Mouse (Mus musculus) hindbrain, embryonic 11.5 days (tissue): ENCODE data around the gene Traf2. TPM values are rescaled to one million over a fixed set of nuclear protein-coding genes. Genes with fewer than 3 reads are reported as not detected.

ENCODE experiments used
- ATAC-seq: fragments of 200-750 bp; cut with Nextera tagmentation; 2 replicates; pipeline ENCODE4 v1.8.0; 2017; ENCODE audit warnings: mild to moderate bottlenecking, moderate TSS enrichment, moderate library complexity; ENCODE audit not compliant: low FRiP score
- DNase-seq: peaks from one replicate; pipeline ENCODE4 v3.0.0-alpha.2; 2015; ENCODE audit warnings: low spot score
- H3K27ac ChIP-seq: fragments of 300-500 bp; sonication (generic); 2 replicates; pipeline ENCODE4 v1.5.1; 2014; ENCODE audit warnings: mild to moderate bottlenecking, low read depth, low read length
- H3K27me3 ChIP-seq: fragments of 300-500 bp; sonication (generic); 2 replicates; pipeline ENCODE4 v1.6.1; 2014; ENCODE audit warnings: mild to moderate bottlenecking, low read length, moderate library complexity, mixed read lengths; ENCODE audit not compliant: control insufficient read depth, insufficient read depth
- H3K36me3 ChIP-seq: fragments of 300-500 bp; sonication (generic); 2 replicates; pipeline ENCODE4 v1.6.1; 2014; ENCODE audit warnings: mild to moderate bottlenecking, low read length, moderate library complexity, mixed read lengths; ENCODE audit not compliant: control insufficient read depth, insufficient read depth
- H3K4me1 ChIP-seq: fragments of 300-500 bp; sonication (generic); replicated peaks from 2 replicates; pipeline ENCODE4 v1.6.1; 2014; ENCODE audit warnings: low read length, mixed read lengths; ENCODE audit not compliant: control insufficient read depth, insufficient read depth
- H3K4me2 ChIP-seq: fragments of 300-500 bp; sonication (generic); replicated peaks from 2 replicates; pipeline ENCODE4 v1.6.1; 2014; ENCODE audit warnings: mild to moderate bottlenecking, low read depth, low read length
- H3K4me3 ChIP-seq: fragments of 300-500 bp; sonication (generic); 2 replicates; pipeline ENCODE4 v1.5.1; 2014; ENCODE audit warnings: low read depth, low read length
- H3K9ac ChIP-seq: fragments of 300-500 bp; sonication (generic); 2 replicates; pipeline ENCODE4 v1.6.1; 2014; ENCODE audit warnings: low read depth, low read length
- H3K9me3 ChIP-seq: fragments of 300-500 bp; sonication (generic); 2 replicates; pipeline ENCODE4 v1.6.1; 2016; ENCODE audit warnings: low read length; ENCODE audit not compliant: control insufficient read depth
- WGBS: fragments of 180-500 bp; shearing (Covaris S2); extraction: QIAGEN DNeasy Blood & Tissue Kit; methylation state at CpG from one replicate; pipeline ENCODE4 v1.1.7; 2014; 5-methylcytosine and 5-hydroxymethylcytosine counted together
- polyA plus RNA-seq: library from polyadenylated mRNA; unstranded; fragments of >200 nt; fragmentation: Nextera tagmentation; extraction: Ambion mirVana; gene quantifications from 2 replicates; pipeline ENCODE4 v1.2.1, GENCODE M21; 2014

Traf2 gene
- polyA plus RNA-seq, 1 experiment from 2014 or later = 25.3 TPM

DNA sequence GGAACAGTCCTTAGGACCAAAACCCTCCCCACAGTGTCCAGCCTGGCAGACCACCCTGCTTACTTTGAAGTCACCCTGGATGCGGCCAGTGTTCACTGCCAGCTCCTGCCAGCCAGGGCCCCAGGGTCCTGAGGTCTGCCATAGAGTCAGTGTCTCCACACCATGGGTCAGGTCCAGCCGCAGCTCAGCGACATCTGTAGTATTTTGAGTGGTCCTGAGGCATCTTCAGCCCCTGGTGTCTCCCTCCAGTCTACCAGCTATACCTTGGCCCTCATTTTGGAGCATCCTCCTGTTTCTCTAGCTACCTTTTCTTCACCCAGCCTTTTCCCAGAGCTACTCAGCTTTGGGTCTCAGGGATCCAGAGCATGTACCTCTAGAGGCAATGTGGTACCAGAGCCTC, 22.6 kb upstream of the Traf2 start:
- H3K36me3 ChIP-seq = peaks cover 3% of the 10 kb centered on the region; the same call in 1 of the 2 replicates
- 91% methylated on average over 3 of the region's 3 CpGs for WGBS
- H3K4me1 ChIP-seq = peaks cover 7% of the 10 kb centered on the region; the same call in 1 of the 2 replicates
- DNase-seq = no peak
- ATAC-seq = no peak
- no peaks in the 10 kb centered on the region for H3K9me3 ChIP-seq
- H3K4me2 ChIP-seq = no peak overlapping the region
- no peaks in the 10 kb centered on the region for H3K27me3 ChIP-seq
- H3K27ac ChIP-seq = no peak overlapping the region
- H3K4me3 ChIP-seq = no peak overlapping the region
- H3K9ac ChIP-seq = no peak overlapping the region

DNA sequence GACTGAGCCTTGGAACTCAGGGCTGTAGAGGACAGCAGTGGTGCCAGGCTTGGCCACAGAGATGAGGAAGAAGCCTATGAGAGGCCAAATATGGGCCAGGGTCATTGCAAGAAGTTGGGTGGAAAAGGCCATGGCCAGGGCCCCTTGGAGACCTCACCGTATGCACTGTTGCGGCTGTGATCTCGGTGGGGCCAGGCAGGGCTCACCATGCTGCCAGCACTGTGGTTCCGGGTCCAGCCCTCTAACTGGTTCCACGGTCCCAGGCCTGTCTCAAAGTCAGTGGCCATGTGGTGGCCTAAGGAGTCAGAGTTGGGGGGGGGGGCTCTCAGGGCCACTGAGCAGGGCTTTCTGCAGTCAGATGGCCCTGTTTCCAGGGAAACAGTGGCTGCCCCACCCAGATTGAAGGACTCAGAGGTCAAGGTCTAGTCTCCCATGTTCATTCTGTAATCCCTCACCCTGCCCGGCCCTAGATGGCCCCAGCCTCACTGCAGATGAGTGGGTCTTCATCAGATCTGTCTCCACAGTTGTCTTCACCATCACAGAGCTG, 21.8 kb upstream of the Traf2 start:
- H3K4me1 ChIP-seq = peaks cover 2% of the 10 kb centered on the region; the same call in 1 of the 2 replicates
- no peaks in the 10 kb centered on the region for H3K9me3 ChIP-seq
- H3K27ac ChIP-seq = no peak overlapping the region
- 87% methylated on average over 6 of the region's 6 CpGs for WGBS
- H3K27me3 ChIP-seq = no peaks in the 10 kb centered on the region
- H3K36me3 ChIP-seq = peaks cover 3% of the 10 kb centered on the region; the same call in 1 of the 2 replicates
- H3K9ac ChIP-seq = no peak overlapping the region
- no peak overlapping the region for H3K4me2 ChIP-seq
- no peak for ATAC-seq
- no peak overlapping the region for H3K4me3 ChIP-seq
- no peak for DNase-seq

DNA sequence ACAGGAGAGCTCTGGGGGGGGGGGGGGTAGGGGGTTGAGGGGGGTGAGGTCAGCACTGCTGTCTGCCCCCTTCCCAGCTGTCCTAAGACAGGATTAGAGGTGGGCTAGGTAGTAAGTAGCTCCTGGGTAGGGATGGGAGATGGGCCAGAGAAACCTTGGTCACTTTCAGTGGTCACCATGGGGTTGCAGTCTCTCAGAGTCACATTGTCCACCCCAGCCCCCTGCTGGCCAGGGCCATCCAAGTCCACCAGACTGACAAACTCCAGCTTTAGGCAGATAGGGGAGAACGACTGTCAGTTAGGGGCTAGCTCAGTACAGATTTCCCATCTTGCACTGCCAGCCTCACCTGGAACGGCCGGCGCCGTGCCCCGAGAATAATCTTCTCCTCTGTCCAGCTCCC, 19.8 kb upstream of the Traf2 start:
- peak; percentile 35 for DNase-seq
- Histone ChIP-seq H3K36me3 (peaks cover 6% of the 10 kb centered on the region), H3K4me2 (no peak overlapping the region), H3K9ac (no peak overlapping the region), H3K9me3 (no peaks in the 10 kb centered on the region), H3K27me3 (no peaks in the 10 kb centered on the region), H3K4me3 (no peak overlapping the region), H3K27ac (no peak overlapping the region), H3K4me1 (no peaks in the 10 kb centered on the region)
- 0 out of 2 replicates have a peak, but pooled peaks have one; percentile 17 for ATAC-seq
- WGBS = 90% methylated on average over 6 of the region's 6 CpGs

DNA sequence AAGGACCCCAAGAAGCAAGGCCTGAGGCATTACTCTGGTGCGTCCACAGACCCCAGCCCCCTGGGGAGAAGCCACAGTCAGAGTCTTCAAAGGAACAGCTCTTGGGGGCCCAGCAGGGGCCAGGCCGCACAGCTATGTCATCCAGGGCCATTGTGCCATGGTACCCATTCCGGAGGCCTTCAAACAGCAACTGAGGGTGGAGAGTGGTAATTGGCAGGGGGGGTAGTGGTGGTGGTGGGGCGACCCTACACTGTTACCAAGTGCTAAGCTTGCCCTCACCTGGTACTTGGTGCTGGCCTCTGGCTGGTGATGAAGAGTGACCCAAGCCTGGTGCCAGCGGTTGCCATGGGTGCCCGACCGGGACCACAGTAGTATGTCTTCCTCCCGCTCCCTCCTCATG, 19.0 kb upstream of the Traf2 start:
- 89% methylated on average over 8 of the region's 8 CpGs for WGBS
- no peak overlapping the region for H3K27ac ChIP-seq
- ATAC-seq = no peak

DNA sequence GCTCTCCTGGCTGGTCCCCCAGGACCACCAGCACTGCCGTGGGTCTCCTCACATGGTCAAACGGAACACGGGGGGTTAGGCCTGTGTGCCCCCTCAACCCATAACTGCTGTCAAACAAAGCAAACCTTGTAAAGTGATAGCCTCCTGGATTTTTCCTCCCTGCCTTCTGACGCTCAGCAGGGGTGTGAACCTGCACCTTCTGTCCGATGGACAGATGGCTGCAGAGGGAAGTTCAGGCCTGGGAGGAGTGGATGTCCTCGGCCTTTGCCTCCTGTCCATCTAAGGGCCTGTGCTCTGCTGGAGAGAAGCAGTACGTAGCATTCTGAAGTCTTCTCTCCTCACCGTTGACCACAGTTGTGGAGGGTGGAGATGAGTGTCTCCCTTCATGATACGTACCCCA, 15.2 kb upstream of the Traf2 start:
- no peak for DNase-seq
- no peak overlapping the region for H3K4me3 ChIP-seq
- peaks cover 3% of the 10 kb centered on the region; the same call in 1 of the 2 replicates for H3K4me1 ChIP-seq
- H3K4me2 ChIP-seq = no peak overlapping the region
- WGBS = 83% methylated on average over 9 of the region's 9 CpGs
- no peaks in the 10 kb centered on the region for H3K27me3 ChIP-seq
- H3K9me3 ChIP-seq = no peaks in the 10 kb centered on the region
- H3K9ac ChIP-seq = no peak overlapping the region
- no peak overlapping the region for H3K27ac ChIP-seq
- ATAC-seq = no peak
- H3K36me3 ChIP-seq = peaks cover 11% of the 10 kb centered on the region

More for the DNA sequence above, 19.0 kb upstream of the Traf2 start:
- H3K4me2 ChIP-seq = no peak overlapping the region
- no peak for DNase-seq
- H3K4me1 ChIP-seq = no peaks in the 10 kb centered on the region
- no peak overlapping the region for H3K4me3 ChIP-seq
- H3K9me3 ChIP-seq = no peaks in the 10 kb centered on the region
- peaks cover 11% of the 10 kb centered on the region for H3K36me3 ChIP-seq
- H3K9ac ChIP-seq = no peak overlapping the region
- no peaks in the 10 kb centered on the region for H3K27me3 ChIP-seq

DNA sequence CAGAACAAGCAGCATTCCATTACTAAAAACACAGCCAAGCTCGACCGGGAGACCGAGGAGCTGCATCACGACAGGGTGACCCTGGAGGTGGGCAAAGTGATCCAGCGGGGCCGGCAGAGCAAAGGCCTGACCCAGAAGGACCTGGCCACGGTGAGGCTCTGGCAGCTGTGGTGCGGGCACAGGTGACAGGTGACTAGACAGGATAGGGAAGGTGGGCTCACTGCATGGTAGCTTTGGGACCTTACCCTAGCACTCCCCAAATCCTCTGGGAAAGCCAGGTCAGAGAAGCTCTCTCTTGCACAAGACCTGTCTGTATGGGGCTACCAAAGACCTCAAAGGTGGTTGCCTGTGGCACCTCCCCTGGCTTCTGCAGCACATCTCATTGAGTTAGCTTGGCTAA, 13.8 kb upstream of the Traf2 start:
- Histone ChIP-seq H3K27me3 (no peaks in the 10 kb centered on the region), H3K4me2 (no peak overlapping the region), H3K36me3 (peaks cover 11% of the 10 kb centered on the region), H3K4me3 (no peak overlapping the region), H3K9ac (no peak overlapping the region), H3K27ac (no peak overlapping the region), H3K4me1 (peaks cover 3% of the 10 kb centered on the region; the same call in 1 of the 2 replicates), H3K9me3 (no peaks in the 10 kb centered on the region)
- WGBS = 92% methylated on average over 8 of the region's 8 CpGs
- DNase-seq (no peak), ATAC-seq (no peak)

DNA sequence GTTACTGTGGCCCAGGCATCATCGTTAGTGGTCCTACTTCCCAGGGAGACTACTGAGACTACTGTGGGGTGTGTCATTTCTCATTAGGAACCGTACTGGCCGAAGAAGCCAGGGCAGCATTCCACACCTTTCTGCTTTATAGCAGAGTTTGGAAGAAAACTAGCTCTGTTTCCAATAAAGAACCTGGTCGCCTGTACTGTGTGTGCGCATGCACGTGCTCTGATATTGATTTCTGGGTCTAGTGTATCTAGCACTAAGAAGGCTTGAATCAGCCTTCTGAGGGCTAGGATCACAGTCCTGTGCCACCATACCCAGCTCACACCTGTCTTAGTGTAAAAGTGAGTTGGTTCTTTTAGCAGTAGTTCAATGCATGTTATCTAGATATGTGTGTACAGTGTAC, 12.0 kb upstream of the Traf2 start:
- Histone ChIP-seq H3K27ac (no peak overlapping the region), H3K9me3 (no peaks in the 10 kb centered on the region), H3K36me3 (peaks cover 8% of the 10 kb centered on the region), H3K4me1 (peaks cover 3% of the 10 kb centered on the region; the same call in 1 of the 2 replicates), H3K9ac (peak overlapping the region; percentile 94; the same call in 1 of the 2 replicates), H3K27me3 (no peaks in the 10 kb centered on the region), H3K4me2 (peak overlapping the region; percentile 84), H3K4me3 (peak overlapping the region; percentile 97)
- DNase-seq = no peak
- ATAC-seq = no peak
- 79% methylated on average over 6 of the region's 6 CpGs for WGBS

DNA sequence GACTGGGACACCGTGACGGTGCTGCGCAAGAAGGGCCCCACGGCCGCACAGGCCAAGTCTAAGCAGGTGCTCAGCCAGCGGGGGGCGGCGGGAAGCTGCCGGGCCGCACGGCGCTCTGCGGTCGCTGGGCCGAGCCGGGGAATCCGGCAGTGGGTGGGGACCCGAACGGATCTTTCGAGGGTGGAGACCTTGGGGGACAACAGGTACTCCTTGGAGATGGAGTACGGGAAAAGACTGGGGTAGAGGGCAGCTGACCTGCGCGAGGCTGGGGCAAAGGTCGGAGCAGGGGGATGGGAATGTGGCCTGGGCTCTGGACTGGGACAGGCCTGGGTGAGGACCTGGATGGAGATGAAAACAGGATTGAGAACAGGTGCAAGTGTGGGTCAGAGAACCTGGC, 11.2 kb upstream of the Traf2 start:
- no peak; the same call in 1 of the 2 replicates for ATAC-seq

More for the DNA sequence above, 11.2 kb upstream of the Traf2 start:
- WGBS = 0% methylated on average over 24 of the region's 24 CpGs
- DNase-seq = no peak
- Histone ChIP-seq H3K27me3 (no peaks in the 10 kb centered on the region), H3K4me1 (peaks cover 3% of the 10 kb centered on the region; the same call in 1 of the 2 replicates), H3K9me3 (no peaks in the 10 kb centered on the region), H3K9ac (peak overlapping the region; percentile 94), H3K4me2 (peak overlapping the region; percentile 84), H3K36me3 (peaks cover 8% of the 10 kb centered on the region), H3K27ac (peak overlapping the region; percentile 70), H3K4me3 (peak overlapping the region; percentile 97)
